Mouse (Mus musculus) frontal cortex, postnatal 14 days (tissue): Measurements from ENCODE around the gene C130050O18Rik.
"Not testable (repeated sequence)": the region's sequence is repeated elsewhere in the genome, so short reads cannot be mapped to it uniquely, and the experiment has no call there.

Experiments used
- DNase-seq, 2 experiments: peaks; one replicate each; pipeline ENCODE4 v3.0.0; 2022; ENCODE audit warnings: low spot score in 2 of 2

The C130050O18Rik gene

DNA sequence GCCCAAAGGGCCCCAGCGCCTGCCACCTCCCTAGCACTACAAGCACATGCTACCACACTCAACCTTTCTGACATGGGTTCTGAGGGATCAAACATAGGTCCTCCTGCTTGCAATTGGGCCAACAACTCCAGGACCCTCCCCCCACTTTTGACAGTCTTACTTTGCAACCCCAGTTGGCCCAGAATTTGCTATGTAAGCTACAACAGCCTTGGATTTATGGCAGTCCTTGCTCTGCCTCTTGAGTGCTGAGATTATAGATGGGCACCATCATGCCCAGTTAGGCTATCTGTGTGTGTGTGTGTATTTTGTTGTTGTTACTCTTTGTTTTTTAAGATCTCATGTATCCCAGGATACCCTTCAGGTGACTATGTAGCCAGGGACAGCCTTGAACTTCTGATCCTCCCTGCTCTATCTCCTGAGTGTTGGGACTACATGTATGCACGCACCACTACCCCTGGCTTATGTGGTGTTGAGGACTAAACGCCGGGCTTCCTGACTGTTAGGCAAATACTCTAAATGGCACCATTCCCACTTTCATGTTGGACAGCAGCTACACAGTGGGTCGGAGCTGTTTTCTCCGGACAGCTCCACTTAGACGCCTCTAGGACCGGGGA is 25.2 kb upstream of the C130050O18Rik start:
- DNase-seq = no peak

DNA sequence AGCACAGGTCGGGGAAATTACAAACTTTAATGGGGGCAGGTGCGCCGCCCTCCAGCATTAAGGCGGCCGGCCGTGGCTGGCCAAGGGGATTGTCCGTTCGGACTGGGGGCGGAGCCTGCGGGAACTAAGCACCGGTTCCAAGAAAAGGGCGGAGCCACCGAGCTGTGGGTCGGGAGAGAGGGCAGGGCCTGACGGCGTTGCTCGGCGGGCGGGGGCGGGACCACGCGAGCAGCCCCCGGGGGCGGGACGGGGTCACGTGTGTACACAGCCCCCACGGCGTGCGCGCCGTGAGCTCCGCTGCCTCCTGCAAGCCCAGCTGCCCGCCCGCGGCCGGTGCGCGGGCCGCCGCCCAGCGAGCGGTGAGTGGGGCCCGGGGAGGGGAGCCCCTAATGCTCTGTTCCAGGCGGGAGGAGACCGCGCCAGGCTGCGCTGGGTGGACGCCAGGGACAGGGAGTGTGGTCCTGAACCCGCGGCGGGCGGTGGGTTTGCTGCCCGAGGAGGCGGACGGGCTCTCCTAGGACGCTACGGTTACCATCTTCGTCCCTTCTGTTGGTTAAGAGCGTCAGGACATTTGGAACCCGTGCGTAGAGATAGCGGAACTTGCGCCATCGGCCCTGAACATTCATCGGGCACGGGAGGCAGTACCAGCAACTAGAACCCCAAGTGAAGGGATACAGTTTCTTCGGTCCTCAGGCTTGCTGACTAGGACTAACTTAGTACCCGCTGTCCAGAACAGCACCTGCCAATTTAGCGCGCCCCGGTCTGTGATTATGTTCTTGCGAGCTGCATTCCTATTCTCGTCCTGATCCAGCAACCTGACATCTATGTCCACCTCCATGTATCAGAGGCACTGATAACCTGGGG is 24.5 kb upstream of the C130050O18Rik start:
- DNase-seq = peak; percentile 82 to 84

GRCm38 (mm10) chr5:139381586-139382513 is 23.2 kb upstream of the C130050O18Rik start:
- DNase-seq = no peak

DNA sequence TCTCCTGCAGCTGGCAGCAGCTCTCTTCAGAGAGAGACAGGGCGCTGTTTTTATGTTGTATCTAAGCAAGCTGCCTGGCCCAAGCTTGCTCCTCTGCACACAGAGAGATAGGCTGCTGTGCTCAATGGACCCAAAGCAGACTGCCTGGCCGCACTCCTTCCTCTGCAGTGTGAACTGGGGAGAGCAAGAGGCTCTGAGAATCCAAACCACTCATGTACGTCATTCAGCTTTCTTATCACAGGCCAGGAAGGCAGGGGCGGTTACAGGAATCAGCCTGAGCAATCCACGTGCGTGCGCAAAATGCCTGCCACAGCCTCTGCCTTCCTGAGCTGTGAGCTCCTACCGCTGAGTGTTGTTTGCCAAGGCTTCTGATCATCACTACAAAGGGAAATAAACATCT is 22.3 kb upstream of the C130050O18Rik start:
- DNase-seq = peak in 1 of 2 experiments; percentile 45

DNA sequence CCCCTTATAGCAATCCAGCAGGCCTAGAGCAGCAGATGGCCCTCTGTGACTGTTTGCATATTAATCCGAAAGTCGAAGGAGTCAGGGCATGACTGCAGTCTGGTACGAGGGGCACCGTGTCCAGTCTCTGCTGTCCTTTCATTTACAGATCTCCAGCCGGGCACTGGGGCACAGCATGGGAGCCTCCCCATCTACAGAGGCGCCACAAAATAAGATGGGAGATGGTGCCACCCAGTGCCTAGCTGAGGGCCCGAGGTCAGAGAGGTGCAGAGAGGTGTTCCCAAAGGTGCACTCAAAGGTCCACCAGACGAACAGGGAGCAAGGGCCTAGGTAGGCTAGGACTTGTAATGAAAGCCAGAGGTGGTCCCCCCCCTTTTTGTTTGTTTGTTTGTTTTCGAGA is 21.8 kb upstream of the C130050O18Rik start:
- no peak for DNase-seq

- no peak for DNase-seq
These were observed 20.5 kb upstream of the C130050O18Rik start for GRCm38 (mm10) chr5:139384531-139384930.

DNA sequence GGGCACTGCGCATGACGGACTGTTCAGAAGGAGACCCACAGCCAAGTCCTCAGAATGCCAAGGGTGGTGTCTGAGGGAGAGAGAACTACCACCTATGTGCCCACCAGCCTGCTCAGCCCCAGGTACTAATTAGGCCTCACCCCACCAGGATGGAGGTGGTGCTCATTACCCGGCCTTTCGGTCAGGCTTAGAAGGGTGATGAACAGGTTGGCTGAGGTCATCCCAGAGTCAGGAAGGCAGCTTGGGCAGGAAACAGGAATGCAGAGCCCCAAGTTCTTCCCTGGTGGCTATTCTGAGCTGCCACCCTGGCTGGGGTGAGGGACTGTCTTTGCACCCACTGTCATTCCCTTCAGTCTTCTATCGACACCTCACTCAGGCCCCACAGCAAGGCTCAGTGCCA is 19.0 kb upstream of the C130050O18Rik start:
- DNase-seq = no peak

- DNase-seq = no peak
These were observed 17.5 kb upstream of the C130050O18Rik start for GRCm38 (mm10) chr5:139387329-139388194.

GRCm38 (mm10) chr5:139388195-139388570 is 16.9 kb upstream of the C130050O18Rik start:
- DNase-seq = no peak

DNA sequence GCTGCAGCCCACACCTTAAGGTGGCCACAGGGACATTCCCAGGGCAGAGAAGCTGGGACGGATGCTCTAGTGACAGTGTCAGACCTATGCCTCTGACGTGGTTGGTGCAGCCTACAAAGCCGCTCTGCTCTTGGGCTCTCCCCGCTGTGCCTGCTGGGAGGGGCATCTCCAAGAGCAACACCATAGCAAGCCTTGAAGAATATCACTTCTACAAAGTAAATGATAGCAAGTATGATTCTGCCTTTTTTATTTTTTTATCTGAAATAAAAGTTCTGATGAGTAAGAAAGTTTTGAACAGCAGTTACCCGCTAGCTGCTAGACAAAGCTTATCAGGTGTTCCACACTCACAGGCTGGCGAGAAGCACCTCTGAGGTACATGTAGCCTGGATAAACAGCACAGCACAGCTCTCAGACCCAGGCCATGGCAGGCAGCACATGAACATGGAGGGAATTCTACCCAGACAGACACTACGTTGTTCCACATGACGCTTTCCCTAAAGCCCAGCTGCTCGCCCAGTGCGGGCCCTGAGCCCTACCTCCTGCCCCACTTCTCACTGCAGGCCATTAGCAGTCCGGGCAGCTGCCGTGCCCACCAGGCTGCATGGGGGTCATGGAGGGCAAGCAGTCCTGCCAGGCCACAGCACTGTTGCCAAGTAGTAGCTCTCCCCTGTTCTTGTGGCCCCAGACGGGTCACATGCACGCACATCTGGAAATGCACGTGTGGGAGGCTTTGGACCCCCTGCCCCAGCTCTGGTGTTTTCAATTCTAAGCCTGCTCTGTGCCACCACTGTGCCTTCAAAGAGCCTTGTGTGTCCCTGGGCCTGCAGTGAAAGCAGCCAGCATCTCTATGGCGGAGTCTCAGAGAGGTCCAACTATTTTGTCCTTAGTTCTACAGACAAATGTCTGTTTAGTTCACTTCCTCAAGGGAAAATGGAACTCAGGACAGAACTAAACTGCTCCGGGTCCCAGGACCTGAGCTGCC is 16.1 kb upstream of the C130050O18Rik start:
- no peak for DNase-seq

DNA sequence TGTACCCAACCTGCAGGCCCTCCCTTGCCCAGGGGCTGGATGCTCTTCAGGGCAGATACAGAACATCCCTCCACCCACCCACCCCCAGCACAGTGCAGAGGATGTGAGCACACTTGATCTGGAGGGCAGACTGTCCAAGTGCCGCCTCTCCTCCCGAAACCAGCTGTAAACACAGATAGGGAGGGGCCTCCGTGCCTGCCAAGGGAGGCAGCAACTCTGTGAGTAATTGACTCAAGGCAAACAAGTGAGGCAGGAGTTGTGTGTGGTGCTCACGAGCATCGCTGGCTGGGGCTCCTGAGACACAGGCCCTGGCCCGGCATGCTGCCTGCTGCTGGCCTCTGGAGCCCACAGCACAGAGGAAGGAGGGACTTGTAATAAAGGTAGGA is 15.4 kb upstream of the C130050O18Rik start:
- DNase-seq = no peak

GRCm38 (mm10) chr5:139390324-139391119 is 14.6 kb upstream of the C130050O18Rik start:
- not testable (repeated sequence) for DNase-seq

GRCm38 (mm10) chr5:139391309-139391990 is 13.6 kb upstream of the C130050O18Rik start:
- no peak for DNase-seq

DNA sequence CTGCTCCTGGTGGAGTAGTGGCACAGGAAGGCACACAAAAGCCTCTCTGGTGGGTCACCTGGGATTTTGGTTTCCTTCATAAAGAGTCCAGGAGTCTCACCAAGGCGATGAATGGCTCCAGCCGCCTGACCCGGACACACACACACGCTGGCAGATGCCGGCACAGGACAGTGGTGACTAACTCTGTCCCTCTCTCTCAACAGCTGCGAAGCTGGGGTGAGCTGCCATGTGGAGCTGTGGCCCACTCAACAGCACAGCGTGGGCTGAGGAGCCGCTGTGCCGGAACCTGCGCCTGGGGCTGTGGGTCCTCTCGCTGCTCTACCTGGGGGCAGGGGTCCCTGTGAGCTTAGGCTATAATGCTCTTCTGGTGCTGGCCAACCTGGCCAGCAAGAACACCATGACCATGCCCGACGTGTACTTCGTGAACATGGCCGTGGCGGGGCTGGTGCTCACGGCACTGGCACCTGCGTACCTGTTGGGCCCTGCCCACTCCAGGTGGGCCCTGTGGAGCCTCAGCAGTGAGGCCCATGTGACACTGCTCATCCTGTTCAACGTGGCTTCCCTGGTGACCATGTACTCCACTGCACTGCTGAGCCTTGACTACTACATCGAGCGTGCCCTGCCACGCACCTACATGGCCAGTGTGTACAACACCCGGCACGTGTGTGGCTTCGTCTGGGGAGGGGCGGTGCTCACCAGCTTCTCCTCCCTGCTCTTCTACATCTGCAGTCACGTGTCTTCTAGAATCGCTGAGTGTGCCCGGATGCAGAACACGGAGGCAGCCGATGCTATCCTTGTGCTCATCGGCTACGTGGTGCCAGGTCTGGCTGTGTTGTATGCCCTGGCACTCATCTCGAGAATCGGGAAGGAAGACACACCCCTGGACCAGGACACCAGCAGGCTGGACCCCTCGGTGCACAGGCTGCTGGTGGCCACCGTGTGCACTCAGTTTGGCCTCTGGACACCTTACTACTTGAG is 12.6 kb upstream of the C130050O18Rik start:
- DNase-seq = no peak

DNA sequence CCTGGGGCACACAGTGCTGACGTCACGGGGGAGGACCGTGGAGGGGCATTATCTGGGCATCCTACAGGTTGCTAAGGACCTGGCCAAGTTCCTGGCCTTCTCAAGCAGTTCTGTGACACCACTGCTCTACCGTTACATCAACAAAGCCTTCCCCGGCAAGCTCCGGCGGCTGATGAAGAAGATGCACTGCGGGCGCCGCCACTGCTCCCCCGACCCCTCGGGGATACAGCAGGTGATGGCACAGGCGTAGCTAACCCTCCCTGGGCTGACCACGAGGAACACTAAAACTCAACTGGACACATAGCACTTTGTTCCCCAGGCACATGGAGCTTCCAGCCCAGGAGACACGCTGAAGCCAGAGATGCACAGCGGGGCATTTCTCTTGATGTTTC is 11.9 kb upstream of the C130050O18Rik start:
- DNase-seq = no peak

- DNase-seq = no peak
These were observed 10.7 kb upstream of the C130050O18Rik start for GRCm38 (mm10) chr5:139394399-139394798.

DNA sequence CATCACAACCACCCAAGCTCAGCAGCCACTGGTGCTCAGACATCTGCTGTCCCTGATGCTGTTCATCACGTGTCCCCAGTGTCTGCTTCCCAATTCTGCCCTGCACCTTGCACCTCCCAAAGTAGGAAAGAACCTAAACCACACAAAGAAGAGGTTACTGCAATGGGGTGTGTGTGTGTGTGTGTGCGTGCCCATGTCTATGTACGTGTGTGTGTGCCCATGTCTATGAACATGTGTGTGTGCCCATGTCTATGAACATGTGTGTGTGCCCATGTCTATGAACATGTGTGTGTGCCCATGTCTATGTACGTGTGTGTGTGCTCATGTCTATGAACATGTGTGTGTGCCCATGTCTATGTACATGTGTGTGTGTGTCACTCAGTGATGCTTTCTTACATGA is 9.6 kb upstream of the C130050O18Rik start:
- DNase-seq = no peak
